In genomic region chr1:80153125-80153716, GRCm38 (mm10) we compare ENCODE assay signal across 20 mouse cellular contexts.
DNase-seq lines count a peak whose midpoint lies in the region; ATAC-seq and TF ChIP-seq lines count a peak whose summit lies in the region.
"Had no signal": no experiment of that assay in that cellular context is flagged by ENCODE, and none has a peak within 500 bp of the region (broad histone marks: within the 10 kb centered on the region; RNA-seq: fewer than 3 reads in every experiment).

No protein-coding gene starts in this region.

- DNase-seq in embryo, embryonic 10.5 days (ENCODE audit: low spot score): peak; percentile 3
- DNase-seq in embryo, embryonic 9.5 days (ENCODE audit: extremely low spot score): no peak
- DNase-seq in midbrain, postnatal 0 days (ENCODE audit: low spot score): no peak
- DNase-seq in T-cell, adult 2 months (ENCODE audit: low spot score): peak; percentile 2
- peak; percentile 43 for DNase-seq in naive thymus-derived CD4-positive, alpha-beta T cell, adult 2 months (ENCODE audit: low read depth)
- no peak for DNase-seq in adrenal gland, adult (ENCODE audit: inconsistent age in 2 of 2, low spot score in 1 of 2)
- DNase-seq in adipocyte (ENCODE audit: low spot score): no peak
- DNase-seq: adrenal gland, adult 2 months; cerebellum, adult 18-20 months; embryo, embryonic 11 days; heart, postnatal 36 days; layer of hippocampus, adult 9-11 months; lung, embryonic 14.5 days; thymus, adult 18-20 months had no signal

- no peaks in the 10 kb centered on the region for H3K9me3 ChIP-seq in midbrain, postnatal 0 days (ENCODE audit: low read length)
- no peaks in the 10 kb centered on the region for H3K9me3 ChIP-seq in midbrain, embryonic 13.5 days
- H3K9me3 ChIP-seq: forebrain, embryonic 15.5 days; heart, embryonic 12.5 days; limb, embryonic 15.5 days; neural tube, embryonic 13.5 days had no signal

- no peak overlapping the region for H3K4me3 ChIP-seq in midbrain, postnatal 0 days (ENCODE audit: low read depth, low read length)
- H3K4me3 ChIP-seq in midbrain, embryonic 13.5 days (replicated peaks): no peak overlapping the region
- H3K4me3 ChIP-seq: forebrain, embryonic 15.5 days; heart, embryonic 12.5 days; limb, embryonic 15.5 days; neural tube, embryonic 13.5 days had no signal

- no peak overlapping the region for H3K27ac ChIP-seq in midbrain, postnatal 0 days (ENCODE audit: low read depth, low read length)
- H3K27ac ChIP-seq in midbrain, embryonic 13.5 days: no peak overlapping the region
- H3K27ac ChIP-seq: forebrain, embryonic 15.5 days; kidney, postnatal 0 days; limb, embryonic 15.5 days; neural tube, embryonic 13.5 days had no signal

- no peak for ATAC-seq in midbrain, postnatal 0 days (ENCODE audit: low FRiP score)
- ATAC-seq in midbrain, embryonic 13.5 days: no peak
- ATAC-seq: forebrain, embryonic 15.5 days had no signal

- no peak overlapping the region for H3K9ac ChIP-seq in midbrain, postnatal 0 days (replicated peaks; ENCODE audit: low read length, poor library complexity, severe bottlenecking)
- no peak overlapping the region for H3K9ac ChIP-seq in midbrain, embryonic 13.5 days (replicated peaks)
- H3K9ac ChIP-seq: forebrain, embryonic 15.5 days; heart, embryonic 12.5 days; limb, embryonic 15.5 days; lung, embryonic 14.5 days; neural tube, embryonic 13.5 days had no signal

- H3K27me3 ChIP-seq in midbrain, postnatal 0 days (ENCODE audit: insufficient read depth, low read length): no peaks in the 10 kb centered on the region
- H3K27me3 ChIP-seq in midbrain, embryonic 13.5 days: no peaks in the 10 kb centered on the region
- H3K27me3 ChIP-seq: forebrain, embryonic 15.5 days; heart, embryonic 12.5 days; limb, embryonic 15.5 days; neural tube, embryonic 13.5 days had no signal

- 0 out of 2 replicates have a peak, but pooled peaks have one; percentile 11 for TF ChIP-seq CTCF in midbrain, postnatal 0 days (IDR thresholded peaks at IDR 0.05)

- WGBS in midbrain, postnatal 0 days: 85% methylated on average over 7 of the region's 7 CpGs
- 80% methylated on average over 7 of the region's 7 CpGs for WGBS in midbrain, embryonic 13.5 days

- no peaks in the 10 kb centered on the region for H3K4me1 ChIP-seq in midbrain, postnatal 0 days (ENCODE audit: insufficient read depth, low read length)
- H3K4me1 ChIP-seq in midbrain, embryonic 13.5 days (replicated peaks): no peaks in the 10 kb centered on the region
- H3K4me1 ChIP-seq: forebrain, embryonic 15.5 days; heart, embryonic 12.5 days; limb, embryonic 15.5 days; neural tube, embryonic 13.5 days had no signal

- no peak overlapping the region for H3K4me2 ChIP-seq in midbrain, postnatal 0 days (ENCODE audit: low read depth, low read length, poor library complexity, severe bottlenecking)
- no peak overlapping the region for H3K4me2 ChIP-seq in midbrain, embryonic 13.5 days (replicated peaks)
- H3K4me2 ChIP-seq: forebrain, embryonic 15.5 days; heart, embryonic 12.5 days; limb, embryonic 15.5 days; lung, embryonic 14.5 days; neural tube, embryonic 13.5 days had no signal

- no peaks in the 10 kb centered on the region for H3K36me3 ChIP-seq in midbrain, postnatal 0 days (ENCODE audit: insufficient read depth, low read length)
- no peaks in the 10 kb centered on the region for H3K36me3 ChIP-seq in midbrain, embryonic 13.5 days
- H3K36me3 ChIP-seq: forebrain, embryonic 15.5 days; heart, embryonic 12.5 days; limb, embryonic 15.5 days; neural tube, embryonic 13.5 days had no signal

Comparison
In these comparisons a context has a peak if more than half of its experiments do, and no peak if none do; other contexts are left out.
1. DNase-seq: peak in embryo, embryonic 10.5 days (single experiment), T-cell, adult 2 months (single experiment) and naive thymus-derived CD4-positive, alpha-beta T cell, adult 2 months (single experiment); none in embryo, embryonic 9.5 days (single experiment), midbrain, postnatal 0 days (single experiment), adrenal gland, adult (0 of 2) and adipocyte (single experiment).